Mouse (Mus musculus) lung, embryonic 16.5 days (tissue): ENCODE data around the gene Ifih1. TPM values are rescaled to one million over a fixed set of nuclear protein-coding genes. Genes with fewer than 3 reads are reported as not detected.

Experiments
- ATAC-seq: fragments of 200-750 bp; cut with Nextera tagmentation; 2 replicates; pipeline ENCODE4 v1.8.0; 2017; ENCODE audit warnings: low read depth, mild to moderate bottlenecking, moderate library complexity
- H3K27ac ChIP-seq: fragments of 300-500 bp; sonication (generic); 2 replicates; pipeline ENCODE4 v1.5.1; 2014; ENCODE audit warnings: mild to moderate bottlenecking, control low read depth, low read length
- H3K27me3 ChIP-seq: fragments of 300-500 bp; sonication (generic); 2 replicates; pipeline ENCODE4 v1.6.1; 2014; ENCODE audit warnings: low read depth, low read length, mixed read lengths; ENCODE audit not compliant: control insufficient read depth, insufficient read depth
- H3K36me3 ChIP-seq: fragments of 300-500 bp; sonication (generic); 2 replicates; pipeline ENCODE4 v1.6.1; 2014; ENCODE audit warnings: low read length; ENCODE audit not compliant: control insufficient read depth, insufficient read depth
- H3K4me1 ChIP-seq: fragments of 300-500 bp; sonication (generic); replicated peaks from 2 replicates; pipeline ENCODE4 v1.6.1; 2014; ENCODE audit warnings: low read length, mixed read lengths; ENCODE audit not compliant: control insufficient read depth, insufficient read depth
- H3K4me2 ChIP-seq: fragments of 300-500 bp; sonication (generic); 2 replicates; pipeline ENCODE4 v1.6.1; 2014; ENCODE audit warnings: low read depth, low read length, control low read depth
- H3K4me3 ChIP-seq: fragments of 300-500 bp; sonication (generic); 2 replicates; pipeline ENCODE4 v1.5.1; 2014; ENCODE audit warnings: mild to moderate bottlenecking, low read length, control low read depth
- H3K9ac ChIP-seq: fragments of 300-500 bp; sonication (generic); 2 replicates; pipeline ENCODE4 v1.6.1; 2014; ENCODE audit warnings: low read length, control low read depth
- H3K9me3 ChIP-seq: fragments of 300-500 bp; sonication (generic); 2 replicates; pipeline ENCODE4 v1.6.1; 2016; ENCODE audit warnings: low read length; ENCODE audit not compliant: control insufficient read depth
- WGBS: fragments of 180-500 bp; shearing (Covaris S2); extraction: QIAGEN DNeasy Blood & Tissue Kit; methylation state at CpG from one replicate; pipeline ENCODE4 v1.1.7; 2014; 5-methylcytosine and 5-hydroxymethylcytosine counted together
- polyA plus RNA-seq: library from polyadenylated mRNA; unstranded; fragments of >200 nt; fragmentation: Nextera tagmentation; extraction: Ambion mirVana; gene quantifications from 2 replicates; pipeline ENCODE4 v1.2.1, GENCODE M21; 2015

The Ifih1 gene
- polyA plus RNA-seq, 1 experiment from 2014 or later = 2.8 TPM

- peak overlapping the region; percentile 55 for H3K9ac ChIP-seq
- WGBS = 54% methylated on average over 7 of the region's 7 CpGs
- peak overlapping the region; percentile 55 for H3K4me3 ChIP-seq
- no peaks in the 10 kb centered on the region; the same call in 1 of the 2 replicates for H3K4me1 ChIP-seq
- peak overlapping the region; percentile 77 for H3K4me2 ChIP-seq
- no peak overlapping the region for H3K27ac ChIP-seq
- no peaks in the 10 kb centered on the region for H3K9me3 ChIP-seq
- H3K27me3 ChIP-seq = no peaks in the 10 kb centered on the region; the same call in 1 of the 2 replicates
- no peaks in the 10 kb centered on the region for H3K36me3 ChIP-seq
- ATAC-seq = no peak
Observed at GRCm38 (mm10) chr2:62664839-62665238, 18.8 kb upstream of the Ifih1 start.

GRCm38 (mm10) chr2:62664135-62664670 is 18.1 kb upstream of the Ifih1 start, which contains the start of gene Gca:
Gene Gca, plus strand, starts transcription at chr2:62664285.
- H3K27ac ChIP-seq = no peak within 1 kb of the TSS
- no peaks in the 10 kb centered on the region for H3K9me3 ChIP-seq

GRCm38 (mm10) chr2:62662560-62662959 is 16.5 kb upstream of the Ifih1 start:
- H3K27ac ChIP-seq = no peak overlapping the region
- no peak overlapping the region for H3K9ac ChIP-seq
- 86% methylated on average over 3 of the region's 3 CpGs for WGBS
- H3K4me2 ChIP-seq = no peak overlapping the region
- no peaks in the 10 kb centered on the region; the same call in 1 of the 2 replicates for H3K4me1 ChIP-seq
- H3K27me3 ChIP-seq = no peaks in the 10 kb centered on the region; the same call in 1 of the 2 replicates
- no peak overlapping the region for H3K4me3 ChIP-seq
- H3K36me3 ChIP-seq = no peaks in the 10 kb centered on the region
- H3K9me3 ChIP-seq = no peaks in the 10 kb centered on the region
- ATAC-seq = no peak

More at GRCm38 (mm10) chr2:62664135-62664670, 18.1 kb upstream of the Ifih1 start, which contains the start of gene Gca:
- no peaks in the 10 kb centered on the region for H3K36me3 ChIP-seq
- H3K4me3 ChIP-seq = peak within 1 kb of the TSS; percentile 55
- H3K4me1 ChIP-seq = no peaks in the 10 kb centered on the region; the same call in 1 of the 2 replicates
- H3K27me3 ChIP-seq = no peaks in the 10 kb centered on the region; the same call in 1 of the 2 replicates
- H3K9ac ChIP-seq = peak within 1 kb of the TSS; percentile 55
- 1% methylated on average over 32 of the region's 43 CpGs for WGBS
- peak; percentile 98 for ATAC-seq
- peak within 1 kb of the TSS; percentile 77 for H3K4me2 ChIP-seq

GRCm38 (mm10) chr2:62660565-62660964 is 14.5 kb upstream of the Ifih1 start:
- H3K4me2 ChIP-seq = no peak overlapping the region
- H3K4me1 ChIP-seq = no peaks in the 10 kb centered on the region; the same call in 1 of the 2 replicates
- H3K27ac ChIP-seq = no peak overlapping the region
- H3K4me3 ChIP-seq = no peak overlapping the region
- H3K27me3 ChIP-seq = no peaks in the 10 kb centered on the region; the same call in 1 of the 2 replicates
- no peak overlapping the region for H3K9ac ChIP-seq
- no peaks in the 10 kb centered on the region for H3K36me3 ChIP-seq
- no peaks in the 10 kb centered on the region for H3K9me3 ChIP-seq
- WGBS = 44% methylated on average over 6 of the region's 6 CpGs
- no peak for ATAC-seq

GRCm38 (mm10) chr2:62656072-62656471 is 10.0 kb upstream of the Ifih1 start:
- WGBS = 58% methylated on average over 1 of the region's 1 CpGs
- Histone ChIP-seq H3K9ac (no peak overlapping the region), H3K27me3 (no peaks in the 10 kb centered on the region), H3K4me1 (no peaks in the 10 kb centered on the region), H3K27ac (no peak overlapping the region), H3K36me3 (no peaks in the 10 kb centered on the region), H3K4me2 (no peak overlapping the region), H3K4me3 (no peak overlapping the region), H3K9me3 (no peaks in the 10 kb centered on the region)
- no peak for ATAC-seq

GRCm38 (mm10) chr2:62654519-62655338 is 8.7 kb upstream of the Ifih1 start:
- Histone ChIP-seq H3K4me3 (no peak overlapping the region), H3K4me2 (no peak overlapping the region), H3K27me3 (no peaks in the 10 kb centered on the region), H3K4me1 (no peaks in the 10 kb centered on the region), H3K27ac (no peak overlapping the region), H3K9me3 (no peaks in the 10 kb centered on the region), H3K36me3 (no peaks in the 10 kb centered on the region), H3K9ac (no peak overlapping the region)
- ATAC-seq = no peak
- 45% methylated on average over 7 of the region's 7 CpGs for WGBS

GRCm38 (mm10) chr2:62652466-62652865 is 6.4 kb upstream of the Ifih1 start:
- no peak overlapping the region for H3K27ac ChIP-seq
- no peak overlapping the region for H3K9ac ChIP-seq
- H3K4me3 ChIP-seq = no peak overlapping the region
- no peaks in the 10 kb centered on the region for H3K9me3 ChIP-seq
- no peaks in the 10 kb centered on the region for H3K27me3 ChIP-seq
- H3K36me3 ChIP-seq = no peaks in the 10 kb centered on the region
- no peaks in the 10 kb centered on the region for H3K4me1 ChIP-seq
- H3K4me2 ChIP-seq = no peak overlapping the region
- ATAC-seq = no peak
- WGBS = 65% methylated on average over 4 of the region's 4 CpGs

- 51% methylated on average over 4 of the region's 4 CpGs for WGBS
- no peak for ATAC-seq
- no peak overlapping the region for H3K4me3 ChIP-seq
Observed at GRCm38 (mm10) chr2:62651890-62652289, 5.8 kb upstream of the Ifih1 start.

GRCm38 (mm10) chr2:62646671-62647289 is 725 bp upstream of the Ifih1 start:
- H3K9ac ChIP-seq = peak overlapping the region; percentile 70
- peak overlapping the region; percentile 66; the same call in 1 of the 2 replicates for H3K27ac ChIP-seq
- peak; percentile 24; the same call in 1 of the 2 replicates for ATAC-seq
- no peaks in the 10 kb centered on the region; the same call in 1 of the 2 replicates for H3K4me1 ChIP-seq
- WGBS = 24% methylated on average over 6 of the region's 6 CpGs
- peak overlapping the region; percentile 74 for H3K4me2 ChIP-seq
- H3K27me3 ChIP-seq = no peaks in the 10 kb centered on the region
- no peaks in the 10 kb centered on the region for H3K36me3 ChIP-seq
- peak overlapping the region; percentile 71 for H3K4me3 ChIP-seq
- H3K9me3 ChIP-seq = no peaks in the 10 kb centered on the region

More at GRCm38 (mm10) chr2:62651890-62652289, 5.8 kb upstream of the Ifih1 start:
- Histone ChIP-seq H3K4me1 (no peaks in the 10 kb centered on the region), H3K36me3 (no peaks in the 10 kb centered on the region), H3K9me3 (no peaks in the 10 kb centered on the region), H3K27ac (no peak overlapping the region), H3K4me2 (no peak overlapping the region), H3K27me3 (no peaks in the 10 kb centered on the region), H3K9ac (no peak overlapping the region)
